Mouse (Mus musculus) spleen, adult 18-20 months (tissue): Measurements from ENCODE around the gene Adamts10.
A peak's percentile ranks its signal among the peaks of the same experiment; 100 is the strongest.

Experiments used
- DNase-seq, 2 experiments: peaks; one replicate each; pipeline ENCODE4 v3.0.0; 2022; ENCODE audit warnings: mixed read lengths in 2 of 2

Adamts10 gene

GRCm38 (mm10) chr17:33554536-33554935, 30.5 kb downstream of the Adamts10 start:
- no peak for DNase-seq

- DNase-seq: peak; percentile 59 to 62
These were observed 31.3 kb downstream of the Adamts10 start, which contains the start of gene Myo1f for GRCm38 (mm10) chr17:33555223-33555855. Gene Myo1f (plus strand): TSS chr17:33555707.

- DNase-seq: no peak
These were observed 33.9 kb downstream of the Adamts10 start for GRCm38 (mm10) chr17:33557922-33558321.

GRCm38 (mm10) chr17:33563527-33564076, 39.6 kb downstream of the Adamts10 start:
- DNase-seq: no peak

DNA sequence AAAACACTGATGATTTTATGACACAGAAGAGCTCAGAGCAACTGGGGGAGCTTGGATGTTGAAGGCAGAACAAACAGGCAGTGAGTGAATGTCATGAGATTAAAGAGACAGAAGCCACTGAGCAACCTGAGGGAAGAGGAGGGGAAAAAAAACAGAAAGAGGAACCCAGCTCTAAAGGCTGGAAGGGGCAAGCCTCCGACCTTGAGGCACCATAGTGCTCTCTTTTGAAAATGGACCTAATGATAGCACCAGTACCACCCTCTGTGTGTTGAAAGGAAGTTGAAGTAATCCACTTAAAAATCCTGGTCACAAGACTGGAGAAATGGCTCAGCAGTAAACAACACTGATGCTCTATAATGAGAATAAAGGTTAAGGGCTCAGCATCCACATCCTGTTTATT, 40.6 kb downstream of the Adamts10 start:
- no peak for DNase-seq

DNA sequence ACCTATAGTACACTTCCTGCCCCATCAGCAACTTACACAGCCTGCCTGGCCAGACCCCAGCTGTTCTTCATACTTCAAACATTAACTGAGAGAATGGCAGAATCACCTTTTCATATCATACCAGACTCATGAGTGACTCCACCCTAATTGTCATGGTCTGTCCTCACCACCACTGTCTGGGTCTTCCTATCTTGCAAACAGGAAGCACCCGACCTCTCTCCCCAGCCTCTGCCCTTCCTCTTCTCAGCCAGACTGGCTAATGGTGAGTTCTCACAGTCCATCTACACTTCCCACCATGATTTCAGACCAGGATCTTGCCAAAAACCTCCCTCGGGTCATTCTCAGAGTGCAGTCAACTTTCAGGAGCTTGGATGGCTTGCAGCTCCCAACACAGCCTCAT, 42.2 kb downstream of the Adamts10 start:
- DNase-seq: no peak

- DNase-seq: no peak
These were observed 60.1 kb downstream of the Adamts10 start for GRCm38 (mm10) chr17:33584061-33584460.

GRCm38 (mm10) chr17:33586011-33586410, 62.0 kb downstream of the Adamts10 start:
- no peak for DNase-seq

DNA sequence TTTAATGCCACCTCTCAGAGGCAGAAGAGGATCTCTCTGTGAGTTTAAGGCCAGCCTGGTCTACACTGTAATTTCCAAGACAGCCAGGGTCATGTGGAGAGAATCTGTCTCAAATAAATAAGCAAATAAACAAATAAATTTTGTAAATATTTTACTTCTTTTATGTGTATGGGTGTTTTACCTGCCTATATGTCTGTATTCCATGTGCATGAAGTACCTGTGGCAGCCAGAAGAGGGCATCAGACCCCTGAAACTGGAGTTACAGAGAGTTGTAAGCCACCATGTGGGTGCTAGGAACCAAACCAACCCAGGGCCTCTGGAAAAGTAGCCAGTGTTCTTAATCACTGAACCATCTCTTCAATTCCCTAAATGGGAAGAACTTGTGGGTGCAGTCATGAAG, 73.3 kb downstream of the Adamts10 start:
- DNase-seq: no peak

DNA sequence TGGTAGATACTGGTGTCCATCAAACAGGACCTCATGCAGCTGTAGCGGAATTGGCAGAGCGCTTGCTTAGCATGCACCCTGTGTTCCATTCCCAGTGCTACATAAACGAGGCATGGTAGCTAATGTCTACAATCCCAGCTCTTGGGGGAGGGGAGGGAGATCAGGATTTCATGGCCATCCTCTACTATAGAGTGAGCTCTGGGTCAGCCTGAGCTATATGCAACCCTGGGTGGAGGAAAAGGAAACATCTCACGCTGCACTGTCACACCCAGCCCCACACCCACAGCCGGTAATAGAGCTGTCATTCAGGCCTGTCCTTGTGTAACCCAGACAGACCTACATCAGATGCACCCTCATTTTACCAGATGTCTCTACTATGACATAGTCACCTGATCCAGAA, 74.5 kb downstream of the Adamts10 start:
- no peak for DNase-seq

- DNase-seq: no peak
These were observed 76.0 kb downstream of the Adamts10 start for GRCm38 (mm10) chr17:33599836-33600475.

DNA sequence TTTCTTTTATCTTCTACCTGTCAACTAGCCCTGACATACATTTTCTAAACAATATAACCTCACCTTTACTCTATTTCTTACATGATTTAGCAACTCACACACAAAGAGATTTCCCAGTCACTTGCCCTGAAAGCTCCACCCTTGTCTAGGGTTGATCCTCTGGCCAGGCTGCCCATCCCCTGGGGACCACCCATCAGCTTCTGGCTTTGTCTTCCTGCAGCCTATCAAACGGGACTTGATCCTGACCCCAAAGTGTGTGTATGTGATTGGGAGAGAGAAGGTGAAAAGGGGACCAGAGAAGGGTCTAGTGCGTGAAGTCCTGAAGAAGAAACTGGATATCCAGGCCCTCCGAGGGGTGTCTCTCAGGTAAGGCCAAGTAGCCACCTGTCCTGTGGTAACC, 76.8 kb downstream of the Adamts10 start:
- DNase-seq: no peak

GRCm38 (mm10) chr17:33601947-33602346, 77.9 kb downstream of the Adamts10 start:
- DNase-seq: no peak
